Mouse (Mus musculus): ENCODE measurements around the gene Med17.

DNA sequence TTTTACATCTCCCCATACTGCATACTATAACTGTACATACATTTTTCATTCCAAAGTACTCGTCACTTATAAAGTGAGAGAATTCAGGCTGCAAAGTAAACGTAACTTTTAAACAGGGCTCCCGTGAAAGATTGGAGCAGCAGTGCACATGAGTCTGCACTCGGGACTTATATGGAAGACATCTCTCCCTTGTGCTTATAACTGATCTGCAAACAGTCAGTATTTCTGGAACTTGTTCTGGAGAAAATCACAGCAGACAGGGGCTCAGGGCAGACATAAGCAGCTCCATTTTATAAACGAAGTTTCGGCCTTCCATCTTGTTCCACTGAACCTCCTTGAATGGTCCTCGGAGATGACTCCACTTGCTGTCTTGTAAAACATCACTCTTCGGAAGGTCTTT is 17.8 kb downstream of the Med17 start:
- TF ChIP-seq CTCF (conservative IDR thresholded peaks at IDR 0.05; ENCODE audit: low read length): no peak
- no peak for TF ChIP-seq NANOG (IDR thresholded peaks at IDR 0.05; ENCODE audit: borderline replicate concordance, low read length)
